Mouse (Mus musculus) liver, adult (tissue): ENCODE data around the gene Retreg2.

Experiments
- GATA4 ChIP-seq: IDR thresholded peaks from 2 replicates; pipeline ENCODE4 v1.6.1; 2014; ENCODE audit warnings: mild to moderate bottlenecking, low read length; ENCODE audit not compliant: insufficient replicate concordance

Retreg2 gene

DNA sequence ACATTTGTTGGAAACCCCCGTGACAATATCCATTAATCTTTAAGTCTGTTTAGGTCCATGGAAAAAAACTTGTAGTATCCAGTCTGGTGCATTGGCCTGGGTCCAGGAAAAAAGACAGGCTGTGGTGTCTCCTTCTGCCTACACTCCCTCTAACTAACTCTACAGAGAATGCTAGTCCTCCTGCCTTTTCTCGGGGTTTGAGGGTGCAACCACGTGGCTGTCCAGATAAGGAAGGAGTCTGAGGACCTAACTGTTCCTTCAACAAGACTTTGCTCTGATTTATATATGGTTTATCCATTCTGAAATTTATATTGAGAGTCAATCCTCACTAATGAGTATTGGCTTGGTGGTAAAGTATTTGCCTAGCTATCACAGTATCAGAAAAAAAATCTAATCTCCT lies 13.3 kb downstream of the Retreg2 start:
- TF ChIP-seq GATA4, result no peak

- no peak for TF ChIP-seq GATA4
These were observed 16.4 kb downstream of the Retreg2 start for GRCm38 (mm10) chr1:75158990-75159389.

GRCm38 (mm10) chr1:75159540-75160255 lies 17.1 kb downstream of the Retreg2 start:
- no peak for TF ChIP-seq GATA4

- no peak for TF ChIP-seq GATA4
These were observed 17.7 kb downstream of the Retreg2 start for GRCm38 (mm10) chr1:75160256-75160617.

DNA sequence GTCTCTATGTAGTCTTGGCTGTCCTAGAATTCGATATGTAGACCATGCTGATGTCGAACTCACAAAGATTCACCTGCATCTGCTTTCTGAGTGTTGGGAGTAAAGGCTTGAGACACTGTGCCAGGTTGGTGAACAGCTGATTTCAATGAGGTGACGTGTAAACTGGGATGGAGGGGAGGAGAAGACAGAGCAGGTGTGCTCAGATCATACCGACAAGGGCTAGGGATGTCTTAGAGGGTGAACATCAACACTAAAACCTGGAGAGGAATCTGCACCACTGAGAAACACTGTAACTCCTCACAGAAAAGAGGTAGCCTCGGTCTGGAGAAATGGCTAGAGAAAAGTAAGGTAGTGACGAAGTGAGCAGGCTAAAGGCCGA lies 25.5 kb downstream of the Retreg2 start:
- TF ChIP-seq GATA4, result no peak

- no peak for TF ChIP-seq GATA4
These were observed 26.2 kb downstream of the Retreg2 start, which contains the start of gene Zfand2b for GRCm38 (mm10) chr1:75168472-75169464. Gene Zfand2b (plus strand): TSS chr1:75168646.

GRCm38 (mm10) chr1:75179334-75180104 lies 36.9 kb downstream of the Retreg2 start:
- TF ChIP-seq GATA4, result no peak

GRCm38 (mm10) chr1:75180105-75180590 lies 37.6 kb downstream of the Retreg2 start, which contains the start of gene Abcb6:
Gene Abcb6 (minus strand): TSS chr1:75180392.
- no peak for TF ChIP-seq GATA4

- TF ChIP-seq GATA4, result no peak
These were observed 38.2 kb downstream of the Retreg2 start for GRCm38 (mm10) chr1:75180741-75181140.

DNA sequence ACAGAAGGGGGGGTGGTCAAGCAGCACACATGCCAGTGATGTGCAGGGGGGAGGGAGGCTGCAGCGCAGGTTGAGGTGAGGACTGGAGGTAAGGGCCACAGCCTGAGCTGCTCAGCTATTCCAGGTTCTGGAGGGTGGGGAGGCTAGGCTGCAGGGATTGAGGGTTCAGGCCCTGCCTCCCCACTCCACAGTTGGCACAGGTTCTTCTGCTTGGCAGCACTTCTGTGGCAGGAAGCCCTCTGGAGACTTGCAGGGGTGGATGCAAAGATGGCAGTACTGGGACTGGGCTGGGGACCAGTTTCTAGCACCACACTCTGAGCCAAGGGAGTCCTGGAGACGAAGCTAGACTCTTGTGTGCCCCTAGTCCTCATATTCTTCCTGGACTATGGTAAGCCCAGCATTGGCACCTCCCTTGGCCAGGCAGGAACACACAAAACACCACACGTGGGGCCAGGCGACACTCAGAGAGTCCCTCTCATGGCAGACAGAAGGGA lies 38.8 kb downstream of the Retreg2 start:
- TF ChIP-seq GATA4, result no peak

GRCm38 (mm10) chr1:75182160-75182559 lies 39.6 kb downstream of the Retreg2 start:
- TF ChIP-seq GATA4, result no peak

DNA sequence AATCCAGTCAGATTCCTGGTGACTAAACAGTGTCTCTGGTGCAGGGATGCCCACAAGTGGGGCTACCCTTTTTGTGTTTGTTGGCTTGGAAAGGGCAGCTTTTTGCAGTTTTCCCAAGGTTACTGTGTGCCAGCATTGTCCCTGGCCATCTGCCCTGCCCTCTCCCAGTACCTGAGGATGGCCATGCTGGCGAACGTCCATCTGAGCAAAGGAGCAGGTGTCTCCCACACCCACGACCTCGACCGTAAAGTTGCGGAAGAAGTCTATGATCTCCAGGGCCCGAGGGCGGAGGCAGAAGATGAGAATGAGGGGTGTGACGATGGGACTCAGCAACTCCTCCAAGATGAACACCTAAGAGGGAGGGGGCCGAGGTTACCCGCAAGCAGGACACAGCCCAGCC lies 42.9 kb downstream of the Retreg2 start:
- no peak for TF ChIP-seq GATA4

- TF ChIP-seq GATA4, result no peak
These were observed 44.5 kb downstream of the Retreg2 start for GRCm38 (mm10) chr1:75187126-75187525.

DNA sequence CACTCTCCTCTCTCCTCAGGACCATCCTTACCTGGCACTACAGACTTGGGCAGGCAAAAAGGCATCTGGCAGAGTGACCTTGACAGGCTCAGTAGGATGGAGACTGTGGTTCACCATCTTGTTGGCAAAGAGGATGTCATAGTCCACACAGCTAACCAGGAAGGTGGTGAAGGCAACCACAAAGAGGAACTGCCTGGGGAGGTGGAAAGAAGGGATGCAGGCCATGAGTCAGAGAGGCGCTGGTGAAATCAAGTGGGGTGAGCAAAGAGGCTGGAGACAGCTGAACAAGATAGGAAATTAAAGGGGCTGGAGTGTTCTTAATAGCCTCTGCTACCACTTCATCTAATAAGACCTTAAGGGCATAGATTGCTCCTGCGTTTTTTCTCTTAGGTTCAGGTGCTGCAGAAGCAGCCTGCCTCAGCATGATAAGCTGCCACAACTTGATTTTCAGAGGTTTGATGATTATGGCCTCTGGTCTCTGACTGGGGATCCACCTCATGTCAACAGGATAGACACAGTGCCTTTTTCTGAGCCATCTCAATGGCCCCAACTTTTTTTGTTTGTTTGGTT lies 45.4 kb downstream of the Retreg2 start:
- TF ChIP-seq GATA4, result no peak

GRCm38 (mm10) chr1:75190577-75190976 lies 48.0 kb downstream of the Retreg2 start:
- no peak for TF ChIP-seq GATA4
